Mouse (Mus musculus) ZHBTc4 (cell line): ENCODE measurements around the gene Rfx3.

Experiments used
- DNase-seq: peaks from one replicate; pipeline ENCODE4 v3.0.0-alpha.2; 2011; ENCODE audit warnings: low read depth, low spot score

Gene Rfx3

DNA sequence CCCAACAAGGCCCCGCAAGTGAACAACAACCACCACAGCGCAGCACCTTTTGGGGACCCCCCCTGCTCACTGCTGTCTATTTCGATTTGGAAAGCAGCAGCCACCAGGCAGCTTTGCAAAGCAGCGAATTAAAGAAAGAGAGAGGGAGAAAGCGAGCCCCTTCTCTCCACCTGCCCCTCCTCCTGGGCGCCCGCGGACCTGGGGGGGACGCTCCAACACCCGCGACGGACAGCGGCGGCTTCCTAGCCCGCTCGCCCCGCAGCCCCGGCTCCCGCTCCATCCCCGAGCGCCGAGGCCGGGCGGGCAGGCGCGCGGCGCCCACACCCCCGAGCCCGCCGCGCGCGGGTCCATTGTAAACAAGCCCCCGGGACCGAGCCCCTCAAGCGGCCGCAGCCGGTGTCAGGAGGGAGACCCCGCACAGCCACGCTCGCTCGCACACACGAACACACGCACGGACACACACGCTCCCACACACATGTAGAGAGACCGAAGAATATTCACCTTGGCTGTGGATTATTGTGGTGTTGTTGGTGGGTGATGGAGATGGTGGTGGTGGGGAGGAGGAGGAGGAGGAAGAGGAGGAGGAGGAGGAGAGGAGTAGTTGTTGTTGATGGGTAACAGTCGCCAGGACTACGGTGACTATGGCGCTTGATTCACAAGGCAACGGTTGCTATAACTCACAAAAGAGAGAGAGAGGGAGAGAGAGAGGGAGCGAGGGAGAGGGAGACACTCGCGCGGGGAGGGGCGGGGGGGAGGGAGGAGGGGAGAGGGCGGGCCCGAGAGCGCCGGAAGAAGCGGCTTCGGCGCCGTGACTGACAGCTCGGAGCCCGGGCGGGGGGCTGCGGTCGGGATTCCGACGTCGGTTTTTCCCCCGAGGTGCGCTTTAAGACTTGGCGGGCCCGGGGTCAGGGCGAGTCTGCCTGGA lies at the start of gene Rfx3:
Gene Rfx3 (minus strand): TSS at position 696 of the 925 bp plus-strand sequence.
- peak; percentile 89 for DNase-seq

DNA sequence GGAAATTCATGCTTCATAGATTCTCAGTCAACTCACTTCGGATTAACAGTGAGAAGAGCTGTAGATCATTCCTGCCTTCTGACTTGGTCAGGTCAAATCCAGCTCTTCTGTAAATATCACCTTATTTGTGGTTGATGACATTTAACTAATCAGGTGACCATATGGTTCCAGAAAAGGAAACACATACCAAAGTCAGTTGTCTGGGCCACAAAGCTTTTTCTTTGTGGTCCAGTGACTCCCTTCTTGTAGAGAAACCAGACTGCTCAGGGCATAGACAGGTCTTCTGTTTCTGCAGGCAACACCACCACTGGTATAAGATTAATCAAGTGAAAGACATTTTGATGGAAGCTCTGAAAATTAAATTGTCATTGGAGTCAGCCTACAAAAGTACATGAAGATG lies 41.1 kb upstream of the Rfx3 start:
- DNase-seq = no peak

DNA sequence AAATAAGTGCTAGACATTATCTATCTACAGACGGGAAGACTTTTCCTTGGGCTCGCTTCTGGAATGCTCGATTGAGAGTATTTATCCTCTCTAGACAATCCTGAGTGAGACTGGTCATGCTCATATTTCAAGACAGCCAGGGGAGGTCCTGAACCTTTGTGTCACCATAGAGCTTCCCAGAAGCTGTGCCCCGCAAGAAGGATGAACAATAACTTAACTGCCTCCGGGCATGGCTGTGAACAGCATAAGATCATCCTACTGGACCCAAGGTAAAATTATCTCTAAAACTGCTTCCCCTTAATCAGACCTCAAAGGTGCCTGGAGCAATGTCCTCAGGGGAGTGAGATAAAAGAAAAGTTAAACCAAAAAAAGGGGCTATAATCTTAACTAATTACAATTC lies 40.6 kb upstream of the Rfx3 start:
- no peak for DNase-seq

DNA sequence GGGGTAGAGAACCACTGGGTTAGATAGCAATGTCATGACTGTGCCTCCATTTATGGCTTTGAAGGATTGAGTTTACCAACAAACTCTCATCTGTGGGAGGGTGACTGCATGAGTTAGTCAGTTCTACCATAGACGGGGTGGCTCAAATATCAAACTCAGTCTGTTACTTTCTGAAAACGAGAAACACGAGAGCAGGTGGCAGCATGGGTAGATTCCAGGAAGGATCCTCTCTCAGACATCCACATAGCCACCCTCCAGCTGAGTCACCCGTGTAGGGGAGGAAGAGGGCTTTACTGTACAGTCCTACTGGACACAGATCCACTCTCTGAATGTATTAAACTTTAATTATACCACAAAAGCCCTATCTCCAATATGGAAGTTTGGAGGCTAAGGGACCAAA lies 38.3 kb upstream of the Rfx3 start:
- DNase-seq = no peak

DNA sequence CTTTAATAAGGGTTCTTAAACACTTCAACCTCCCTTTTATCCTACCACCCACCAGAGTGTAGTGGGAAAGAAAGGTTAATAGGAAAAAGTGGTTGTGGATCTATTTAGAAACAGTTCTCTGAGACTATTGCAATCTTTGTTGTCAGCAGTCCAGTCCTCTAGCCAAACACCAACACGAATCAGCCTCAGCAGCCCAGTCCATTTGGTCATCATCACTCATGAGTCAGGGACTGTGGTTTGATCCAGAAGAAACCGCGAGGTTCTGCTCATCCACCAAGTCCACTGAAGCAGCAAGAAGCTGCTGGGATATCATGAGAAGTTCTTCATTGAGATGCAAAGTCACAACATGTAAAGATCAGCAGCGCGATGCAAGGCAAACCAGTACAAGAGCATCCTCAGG lies 35.8 kb upstream of the Rfx3 start:
- no peak for DNase-seq

DNA sequence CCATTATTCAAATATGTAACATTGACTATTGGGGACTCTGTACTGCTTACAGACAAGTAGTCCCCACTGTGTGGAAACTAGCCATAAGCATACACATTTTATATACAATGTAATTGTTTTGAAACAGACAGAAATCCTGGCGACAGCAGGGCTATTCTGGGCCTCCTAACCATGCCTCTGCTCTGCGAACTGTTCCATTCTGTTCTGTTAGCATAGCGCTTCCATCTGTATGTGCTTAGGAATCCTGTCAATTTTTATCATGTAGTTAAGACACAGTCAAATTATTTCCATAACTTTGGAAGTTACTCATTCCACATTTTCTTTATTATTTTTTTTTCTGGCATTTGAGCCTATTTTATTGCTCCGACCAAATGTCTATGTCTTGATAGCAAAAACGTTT lies 34.0 kb upstream of the Rfx3 start:
- no peak for DNase-seq

DNA sequence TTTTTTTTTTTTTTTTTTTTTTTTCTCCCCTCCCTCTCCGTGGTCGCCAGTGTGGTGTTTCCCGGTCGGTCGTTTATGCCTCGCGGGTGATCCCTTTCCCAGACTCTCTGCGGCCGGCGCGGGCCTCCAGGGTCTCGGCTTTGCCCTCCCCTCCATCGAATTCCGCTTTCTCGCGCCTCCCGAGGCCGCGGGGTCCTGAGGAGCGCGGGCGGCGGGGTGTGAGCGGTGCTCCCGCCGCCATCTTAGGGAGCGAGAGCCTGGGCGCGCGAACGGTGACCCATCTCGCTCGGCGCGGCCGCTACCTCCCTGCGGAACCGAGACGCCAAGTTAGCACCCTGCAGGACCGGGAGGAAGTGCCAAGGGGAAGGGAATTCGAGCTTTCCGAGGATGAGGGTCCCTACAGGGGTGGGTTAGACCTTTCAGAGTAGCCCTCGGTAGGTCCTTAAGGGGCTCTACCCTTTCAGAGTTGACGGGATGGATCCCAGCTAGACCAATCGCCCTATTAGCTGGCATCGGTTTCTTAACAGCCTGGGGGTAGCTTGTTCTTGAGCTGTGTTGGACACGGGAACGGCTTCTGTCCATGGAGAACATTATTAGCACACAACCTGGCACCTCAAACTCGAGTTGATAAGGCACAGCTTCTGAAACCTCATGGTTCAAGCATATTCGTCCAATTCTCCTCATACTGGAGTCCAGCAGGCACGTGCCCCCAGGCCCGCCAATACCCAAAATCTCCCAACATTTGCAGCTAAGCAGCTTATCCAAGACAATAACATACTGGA lies 943 bp upstream of the Rfx3 start:
- peak; percentile 83 for DNase-seq

DNA sequence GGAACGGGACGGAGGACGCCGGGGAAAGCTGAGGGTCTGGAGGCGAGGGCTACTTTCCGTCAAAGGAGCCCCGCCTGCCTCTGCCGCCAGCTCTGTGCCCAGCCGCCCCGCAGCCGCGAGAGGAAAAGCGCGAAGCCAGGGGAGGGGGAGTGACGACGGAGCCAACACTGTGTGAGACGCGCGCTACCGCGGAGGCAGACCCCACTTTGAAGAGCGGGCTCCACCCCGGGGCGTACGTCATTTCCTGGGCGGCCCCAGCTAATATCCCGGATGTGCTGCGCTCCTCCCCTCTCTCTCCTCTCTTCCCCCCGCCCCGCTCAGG lies 391 bp upstream of the Rfx3 start:
- DNase-seq = peak; percentile 98

DNA sequence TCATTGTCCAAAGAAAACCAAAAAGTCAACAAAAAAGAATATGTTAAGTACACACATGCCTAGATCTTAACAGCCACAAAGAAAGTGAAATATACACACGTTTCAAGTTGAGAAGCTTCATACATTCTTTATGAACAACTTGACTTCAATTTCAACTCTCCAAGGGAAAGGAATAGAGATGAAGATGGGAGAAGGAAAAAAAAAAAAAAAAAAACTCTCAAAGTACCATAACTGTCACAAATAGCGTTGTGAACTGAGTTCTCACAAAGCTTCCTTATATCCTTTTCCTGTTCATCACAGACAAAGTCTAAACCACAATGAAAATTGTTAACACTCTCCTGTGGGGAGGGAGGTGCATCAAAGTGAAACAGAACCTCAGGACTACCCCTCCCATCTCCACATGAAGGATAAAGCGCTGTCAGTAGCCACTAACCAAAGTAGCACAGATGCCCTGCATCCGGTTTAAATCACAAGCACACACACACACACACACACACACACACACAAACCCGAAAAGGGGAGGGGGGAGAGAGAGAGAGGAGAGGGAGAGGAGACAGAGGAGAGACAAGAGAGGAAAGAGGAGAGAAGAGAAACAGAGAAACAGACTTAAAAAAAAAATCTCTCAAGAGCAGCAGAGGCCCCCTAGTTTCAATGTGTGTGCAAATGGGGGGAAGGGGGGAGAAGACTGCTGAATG lies 1.2 kb downstream of the Rfx3 start:
- peak; percentile 29 for DNase-seq

DNA sequence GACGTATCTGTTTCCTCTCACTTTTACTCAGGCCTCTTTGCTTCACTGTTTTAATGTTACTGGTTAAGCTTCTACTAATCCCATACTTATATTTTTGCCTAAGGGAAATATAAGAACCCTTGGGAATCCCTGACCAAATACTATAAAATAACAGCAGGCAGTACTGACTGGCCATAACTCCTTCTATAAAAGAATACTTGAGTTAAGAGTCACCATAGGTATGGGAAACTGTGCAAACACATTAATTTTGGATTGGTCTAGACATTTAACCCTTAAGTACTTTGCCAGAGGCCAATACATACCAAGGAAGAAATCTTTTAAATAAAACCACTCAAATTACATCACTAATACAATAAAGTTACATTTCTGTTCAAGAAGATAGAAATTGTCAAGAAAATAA lies 6.8 kb downstream of the Rfx3 start:
- no peak for DNase-seq

DNA sequence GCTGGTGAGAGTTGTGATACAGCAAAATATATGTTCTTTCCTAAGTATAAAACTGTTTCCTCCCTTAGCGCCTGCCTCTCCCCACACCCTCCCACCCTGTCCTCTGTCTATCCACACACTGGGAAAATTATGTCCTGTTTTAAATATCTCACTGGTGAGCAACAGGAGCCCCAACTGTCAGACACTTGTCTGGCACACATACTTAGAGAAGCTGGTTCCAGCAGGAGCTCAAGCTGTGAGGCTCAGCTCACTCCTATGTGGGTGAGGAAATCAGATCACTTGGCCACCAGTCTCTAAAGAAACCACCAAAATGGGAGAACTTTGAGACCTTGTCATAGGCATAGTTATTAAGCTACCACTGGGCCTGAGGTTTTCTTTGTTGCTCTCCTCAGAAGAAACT lies 7.5 kb downstream of the Rfx3 start:
- no peak for DNase-seq

DNA sequence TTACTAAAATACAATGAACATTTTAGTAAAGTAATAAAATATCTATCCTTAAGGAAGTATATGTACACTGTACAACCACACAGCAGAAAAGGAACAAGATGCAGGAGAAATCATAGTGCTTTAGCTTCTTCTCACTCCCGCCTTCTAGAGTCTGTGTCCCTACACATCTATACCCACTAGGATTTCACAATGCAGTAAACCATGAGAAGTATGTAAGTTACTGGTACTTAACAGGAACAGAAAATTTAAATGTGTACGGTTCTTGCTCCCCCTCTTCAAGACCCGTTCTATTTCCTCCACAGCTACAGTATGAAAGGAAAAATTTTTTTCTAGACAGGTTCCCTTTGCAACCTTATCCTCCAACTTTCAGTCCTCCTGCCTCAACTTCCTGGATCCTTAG lies 8.3 kb downstream of the Rfx3 start:
- DNase-seq = no peak

DNA sequence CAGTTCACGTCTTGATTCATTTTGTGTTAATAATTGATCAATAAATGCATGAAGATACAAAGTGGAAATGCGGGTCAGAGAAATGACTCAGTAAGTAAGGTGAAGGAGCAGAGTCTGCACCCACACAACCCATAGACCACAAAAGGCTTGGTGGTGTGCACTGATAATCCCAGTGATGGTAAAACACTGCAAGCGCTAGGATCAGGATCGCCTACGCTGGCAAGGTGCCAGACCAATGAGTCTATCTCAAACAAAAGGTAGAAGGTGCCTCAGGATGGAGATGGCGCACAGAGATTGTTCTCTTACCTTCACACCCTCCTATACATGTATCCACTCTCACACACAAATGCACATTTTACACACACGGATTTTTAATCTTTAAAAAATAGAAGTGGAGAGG lies 18.2 kb downstream of the Rfx3 start:
- no peak for DNase-seq

DNA sequence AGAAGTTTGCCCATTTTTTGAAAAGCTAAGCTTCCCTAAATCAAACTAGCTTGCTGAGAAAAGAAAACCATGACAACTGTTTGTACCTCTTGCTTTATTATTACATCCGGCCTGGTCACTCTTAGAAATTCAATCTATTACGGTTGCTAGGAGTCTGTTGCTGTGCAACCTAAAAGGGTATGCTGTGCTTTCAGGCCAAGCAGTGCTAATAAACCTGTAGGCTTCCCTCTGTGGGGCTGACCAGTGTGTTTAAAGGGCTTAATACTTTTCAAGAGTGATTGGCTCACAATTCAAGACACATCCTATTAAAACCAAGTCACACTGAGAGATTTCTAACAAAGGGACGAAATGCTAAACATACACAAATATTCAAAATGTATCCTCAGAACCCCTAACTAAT lies 22.2 kb downstream of the Rfx3 start:
- DNase-seq = no peak

DNA sequence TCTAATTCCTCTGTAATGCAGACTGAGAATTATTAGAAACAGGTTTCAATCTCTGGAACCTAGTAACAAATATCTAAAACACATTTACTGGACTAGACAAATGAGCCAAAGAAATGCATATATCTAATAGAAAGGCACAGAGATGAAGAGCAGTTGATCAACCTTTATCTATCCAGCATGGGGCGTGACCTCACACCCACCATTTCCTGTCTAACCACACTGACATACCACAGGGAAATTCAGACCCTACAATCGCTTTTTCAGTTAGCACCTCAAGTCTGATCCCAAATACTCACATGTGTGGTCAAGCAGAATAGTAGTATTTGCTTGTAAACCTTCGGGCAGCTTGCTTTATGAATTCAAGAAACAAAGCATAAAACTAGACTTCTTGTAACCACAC lies 43.4 kb downstream of the Rfx3 start:
- DNase-seq = no peak

DNA sequence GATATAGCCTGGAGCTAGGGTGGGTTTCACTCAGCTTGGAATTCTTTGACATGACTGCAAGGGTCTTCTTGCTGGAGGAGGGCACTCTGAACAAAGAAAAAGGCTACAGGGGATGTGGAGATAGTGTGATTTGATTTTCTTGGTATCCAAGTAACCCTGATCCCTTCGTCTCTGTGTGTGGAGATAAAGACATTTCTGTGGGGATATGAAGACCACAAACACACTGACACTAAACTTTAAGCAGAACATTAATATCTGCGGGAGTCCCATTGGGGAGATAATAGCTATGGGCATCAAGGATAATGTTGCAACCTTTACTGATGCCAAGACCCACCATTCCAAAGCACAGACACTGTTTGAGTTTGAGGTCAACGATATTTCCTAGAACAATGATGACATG lies 49.7 kb downstream of the Rfx3 start:
- no peak for DNase-seq

DNA sequence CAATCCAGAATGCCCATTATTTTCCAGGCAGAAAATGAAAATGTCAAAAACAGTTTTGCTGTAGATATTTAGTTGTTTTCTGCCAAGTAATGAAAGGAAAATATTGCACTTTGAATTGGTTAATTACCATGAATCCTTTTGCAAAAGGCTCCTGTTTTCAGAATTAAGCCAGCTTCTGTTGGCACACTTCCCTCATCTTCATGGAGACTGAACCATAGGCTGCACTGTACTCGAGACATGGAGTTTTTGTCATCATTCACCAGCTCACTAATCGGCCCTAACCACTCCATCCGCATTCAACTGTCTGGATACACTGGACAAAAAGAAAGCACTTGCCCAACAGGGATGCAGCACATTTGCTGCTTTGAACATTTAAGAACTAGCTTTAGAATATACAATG lies 75.5 kb downstream of the Rfx3 start:
- DNase-seq = no peak

DNA sequence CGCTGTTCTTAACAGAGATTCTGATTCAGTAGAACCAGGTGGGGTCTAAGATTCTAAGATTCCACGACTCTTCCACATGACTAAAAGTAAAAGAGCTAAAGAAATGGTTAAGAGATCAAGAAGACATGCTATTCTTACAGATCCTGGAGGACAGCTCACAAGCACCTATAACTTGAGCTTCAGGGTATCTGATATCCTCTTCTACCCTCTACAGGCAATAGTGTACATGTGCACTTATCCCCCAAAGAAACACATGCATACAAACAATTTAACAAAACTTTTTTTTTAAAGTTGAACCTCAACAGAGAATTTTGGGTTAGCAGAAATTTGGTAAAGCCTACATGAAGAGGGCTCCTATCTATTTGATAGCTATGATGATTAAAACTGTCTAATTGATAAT lies 79.8 kb downstream of the Rfx3 start:
- DNase-seq = no peak

DNA sequence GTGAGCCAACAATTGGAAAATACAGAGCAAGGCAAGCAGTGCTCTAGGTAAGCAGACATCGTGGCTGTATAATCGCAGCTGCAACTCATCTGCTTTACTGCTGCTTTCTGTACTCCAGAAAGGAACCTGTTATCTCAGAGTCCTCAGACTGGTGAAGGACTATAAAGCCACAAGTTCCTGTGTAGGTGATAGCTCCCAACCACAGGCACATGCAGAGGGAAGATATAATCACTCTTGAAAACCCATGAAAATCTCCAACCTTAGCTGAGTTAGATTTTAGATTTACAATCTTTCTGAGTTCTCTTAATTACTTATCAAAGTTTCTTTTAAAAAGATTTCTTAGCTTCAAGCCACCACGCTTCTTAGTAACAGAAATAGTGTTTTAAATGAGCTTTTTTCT lies 84.6 kb downstream of the Rfx3 start:
- DNase-seq = no peak

DNA sequence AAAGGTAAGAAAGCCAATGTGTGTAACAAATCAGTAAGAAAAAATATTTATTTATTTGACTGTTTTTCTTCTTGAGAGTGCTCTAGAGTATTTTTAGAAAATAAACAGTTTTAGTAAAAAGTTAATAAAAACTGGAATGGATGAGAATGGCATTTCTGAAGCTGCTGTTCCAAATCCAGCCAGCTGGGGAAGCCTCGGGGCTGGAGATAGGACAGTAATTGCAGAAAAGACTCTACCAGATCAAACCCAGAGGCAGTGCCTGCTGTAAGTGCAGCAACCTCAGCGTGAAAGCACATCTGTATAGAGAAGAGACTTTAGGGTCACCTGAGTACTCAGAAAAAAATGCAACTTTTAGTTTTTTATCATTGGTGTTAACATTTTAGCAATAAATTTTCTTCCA lies 91.9 kb downstream of the Rfx3 start:
- peak; percentile 25 for DNase-seq

DNA sequence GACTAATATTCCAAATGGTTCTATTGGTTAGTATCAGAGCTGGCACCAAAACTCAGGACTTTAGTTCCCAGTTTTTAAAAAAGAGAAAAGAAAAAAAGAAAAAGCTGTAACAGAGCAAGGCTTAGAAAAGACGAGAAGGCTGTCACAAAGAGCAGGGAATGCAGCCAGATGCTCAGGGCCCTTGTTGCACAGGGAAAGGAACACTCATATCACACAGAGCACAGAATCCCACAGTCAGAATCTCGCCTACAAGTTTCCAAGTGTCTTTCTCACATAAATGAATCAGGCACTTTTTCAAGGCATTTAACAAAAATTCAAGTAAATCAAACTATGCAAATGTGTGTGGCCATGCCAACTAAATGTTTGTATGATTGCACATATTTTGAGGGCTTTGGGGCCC lies 94.5 kb downstream of the Rfx3 start:
- no peak for DNase-seq

DNA sequence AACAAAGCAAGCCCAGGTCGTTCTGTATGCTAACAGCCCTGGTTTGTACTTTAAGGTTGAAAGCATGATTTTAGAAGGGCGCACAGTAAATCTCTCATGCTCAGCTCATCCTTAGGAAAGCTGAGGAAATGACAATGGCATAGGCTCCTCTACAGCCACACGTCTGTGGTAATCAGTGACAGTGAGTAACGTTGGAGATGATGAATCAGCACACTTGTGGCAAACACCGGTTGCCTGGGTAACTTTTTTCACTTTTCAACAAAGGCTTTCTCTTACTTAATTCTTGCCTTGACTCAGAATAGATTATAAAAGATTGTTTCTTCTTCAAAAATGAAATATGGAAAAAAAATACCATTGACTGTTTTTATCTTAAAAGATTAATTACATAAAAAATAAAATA lies 104.0 kb downstream of the Rfx3 start:
- DNase-seq = no peak

DNA sequence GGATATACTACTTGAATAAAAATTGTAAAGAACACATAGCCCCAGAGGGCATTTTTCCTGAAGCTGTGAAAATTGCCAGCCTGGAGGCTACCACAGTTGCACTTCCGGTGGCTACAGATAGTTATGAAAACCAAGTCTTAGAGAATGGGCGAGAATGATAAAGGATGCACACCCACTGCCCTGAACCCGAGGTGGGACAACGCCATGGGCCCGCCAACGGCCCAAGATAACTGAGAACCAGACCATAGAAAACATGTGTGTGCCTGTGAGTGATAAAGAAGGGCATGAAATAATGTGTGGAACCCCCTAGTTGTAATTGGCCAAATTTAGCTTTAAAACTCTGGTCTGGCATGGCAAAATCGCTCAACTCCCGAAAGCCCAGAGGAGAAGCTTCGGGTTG lies 105.0 kb downstream of the Rfx3 start:
- DNase-seq = no peak
